19 mouse cellular contexts compared by ENCODE assay signal in the genomic region with DNA sequence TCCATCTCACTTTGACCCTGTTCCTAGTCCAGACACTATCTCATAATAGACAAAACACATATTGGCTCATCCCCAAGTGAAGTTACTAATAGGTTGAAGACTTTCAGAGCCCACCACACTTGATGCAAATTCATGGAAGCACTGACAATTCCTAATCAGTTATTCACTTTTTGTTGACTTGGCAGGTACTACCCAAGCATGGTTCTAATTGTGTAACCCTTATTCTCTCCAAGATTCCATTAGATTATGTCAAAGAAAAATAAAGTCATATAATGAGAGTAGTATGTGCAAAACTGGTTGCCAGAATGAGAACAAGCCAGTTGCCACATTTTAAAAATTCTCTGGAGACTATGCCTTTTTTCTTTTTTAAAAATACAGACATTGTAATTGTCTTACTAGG.
"Had no signal": no experiment of that assay in that cellular context is flagged by ENCODE, and none has a peak within 500 bp of the region (broad histone marks: within the 10 kb centered on the region; RNA-seq: fewer than 3 reads in every experiment).

No protein-coding gene starts in this region.

- H3K27ac ChIP-seq: macrophage; midbrain, embryonic 13.5 days; neural tube, embryonic 13.5 days; neural tube, embryonic 15.5 days had no signal

- H3K9me3 ChIP-seq: megakaryocyte, embryonic 14.5 days; midbrain, embryonic 13.5 days; neural tube, embryonic 13.5 days; neural tube, embryonic 15.5 days had no signal

- H3K36me3 ChIP-seq: midbrain, embryonic 13.5 days; neural tube, embryonic 13.5 days; neural tube, embryonic 15.5 days had no signal

- H3K9ac ChIP-seq: lung, embryonic 14.5 days; midbrain, embryonic 13.5 days; neural tube, embryonic 13.5 days; neural tube, embryonic 15.5 days had no signal

- H3K27me3 ChIP-seq: megakaryocyte, embryonic 14.5 days; midbrain, embryonic 13.5 days; neural tube, embryonic 13.5 days; neural tube, embryonic 15.5 days had no signal

- H3K4me1 ChIP-seq: megakaryocyte, embryonic 14.5 days; midbrain, embryonic 13.5 days; neural tube, embryonic 13.5 days; neural tube, embryonic 15.5 days had no signal

- ATAC-seq: midbrain, embryonic 13.5 days; midbrain, embryonic 16.5 days had no signal

- H3K4me3 ChIP-seq: megakaryocyte, embryonic 14.5 days; midbrain, embryonic 13.5 days; myocyte; neural tube, embryonic 13.5 days; neural tube, embryonic 15.5 days had no signal

- H3K4me2 ChIP-seq: lung, embryonic 14.5 days; midbrain, embryonic 11.5 days; midbrain, embryonic 13.5 days; neural tube, embryonic 13.5 days; neural tube, embryonic 15.5 days had no signal

- DNase-seq: lung, adult 18-20 months; lung, embryonic 14.5 days; lung, postnatal 10 days; lung, postnatal 36 days; retina, postnatal 1 day; right cerebral cortex, adult 18-20 months; right cerebral cortex, postnatal 25 days; right cerebral cortex, postnatal 4 days; thymus, adult 18-20 months; thymus, postnatal 14 days; thymus, postnatal 36 days had no signal
